ENCODE assay signal across 16 mouse cellular contexts in the genomic region with DNA sequence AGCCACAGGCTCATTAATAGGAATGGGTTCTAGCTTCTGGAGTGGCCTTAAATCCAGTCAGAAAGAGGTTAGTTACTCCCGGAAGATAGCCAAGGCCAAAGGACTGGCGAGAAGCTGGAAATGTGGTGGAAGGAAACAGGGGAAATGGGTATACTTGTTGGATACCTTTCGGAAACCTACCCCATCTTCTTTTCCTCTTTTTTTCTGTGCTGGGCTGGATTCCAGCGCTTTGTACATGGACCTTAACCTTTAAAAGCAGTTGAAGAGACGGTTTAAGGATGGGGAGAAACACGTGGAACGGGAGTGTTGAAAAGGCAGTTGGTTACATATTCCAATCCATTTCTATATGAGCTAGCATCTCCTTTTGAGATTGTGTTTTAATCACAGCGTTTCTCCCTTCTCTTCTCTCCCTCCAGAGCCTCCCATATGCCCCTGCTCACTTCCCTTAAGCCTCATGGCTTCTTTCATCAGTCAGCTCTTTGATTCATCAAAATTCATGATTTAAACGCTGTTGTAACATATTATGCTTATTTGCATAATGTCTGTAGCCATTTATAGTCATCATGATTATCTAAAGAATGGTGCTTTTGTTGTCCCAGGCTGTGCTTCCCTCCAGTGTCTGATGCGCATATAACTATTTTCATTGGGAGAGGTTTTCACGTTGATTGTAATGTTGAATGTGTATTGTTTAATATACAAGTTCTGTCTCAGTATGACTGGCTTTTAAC. TPM values are rescaled to one million over a fixed set of nuclear protein-coding genes. Genes with fewer than 3 reads are reported as not detected.
DNase-seq lines count a peak whose midpoint lies in the region; ATAC-seq lines count a peak whose summit lies in the region.
"Had no signal": no experiment of that assay in that cellular context is flagged by ENCODE, and none has a peak within 500 bp of the region (broad histone marks: within the 10 kb centered on the region; RNA-seq: fewer than 3 reads in every experiment).

No protein-coding gene starts in this region.

- H3K9ac ChIP-seq in kidney, embryonic 16.5 days (replicated peaks; ENCODE audit: low read length): no peak overlapping the region
- no peak overlapping the region for H3K9ac ChIP-seq in midbrain, embryonic 13.5 days (replicated peaks)
- H3K9ac ChIP-seq: lung, embryonic 14.5 days had no signal

- no peak overlapping the region for H3K4me2 ChIP-seq in kidney, embryonic 16.5 days (replicated peaks; ENCODE audit: low read depth, low read length)
- no peak overlapping the region for H3K4me2 ChIP-seq in midbrain, embryonic 13.5 days (replicated peaks)
- H3K4me2 ChIP-seq: lung, embryonic 14.5 days had no signal

- no peaks in the 10 kb centered on the region for H3K27me3 ChIP-seq in kidney, embryonic 16.5 days (ENCODE audit: insufficient read depth, low read length)
- H3K27me3 ChIP-seq in midbrain, embryonic 13.5 days: no peaks in the 10 kb centered on the region
- H3K27me3 ChIP-seq in midbrain, embryonic 10.5 days (ENCODE audit: low read depth, poor library complexity, severe bottlenecking): no peaks in the 10 kb centered on the region
- H3K27me3 ChIP-seq: Patski had no signal

- H3K9me3 ChIP-seq in kidney, embryonic 16.5 days (ENCODE audit: low read length): no peaks in the 10 kb centered on the region
- no peaks in the 10 kb centered on the region for H3K9me3 ChIP-seq in midbrain, embryonic 13.5 days
- H3K9me3 ChIP-seq in midbrain, embryonic 10.5 days (replicated peaks): no peaks in the 10 kb centered on the region
- H3K9me3 ChIP-seq: limb, embryonic 10.5 days had no signal

- WGBS in kidney, embryonic 16.5 days: 85% methylated on average over 11 of the region's 11 CpGs
- WGBS in midbrain, embryonic 13.5 days: 65% methylated on average over 11 of the region's 11 CpGs
- 88% methylated on average over 11 of the region's 11 CpGs for WGBS in midbrain, embryonic 10.5 days

- H3K4me3 ChIP-seq in kidney, embryonic 16.5 days (ENCODE audit: low read length): no peak overlapping the region
- H3K4me3 ChIP-seq in midbrain, embryonic 13.5 days (replicated peaks): no peak overlapping the region
- H3K4me3 ChIP-seq in midbrain, embryonic 10.5 days: no peak overlapping the region
- H3K4me3 ChIP-seq: limb, embryonic 10.5 days had no signal

- no peak overlapping the region for H3K27ac ChIP-seq in kidney, embryonic 16.5 days (ENCODE audit: low read length)
- no peak overlapping the region for H3K27ac ChIP-seq in midbrain, embryonic 13.5 days
- no peak overlapping the region for H3K27ac ChIP-seq in midbrain, embryonic 10.5 days (replicated peaks)

- DNase-seq in adrenal gland, postnatal 14 days: peak; percentile 21
- DNase-seq in adrenal gland, postnatal 25 days: no peak
- DNase-seq in kidney, adult 9 months: peak; percentile 57
- DNase-seq in midbrain, embryonic 10.5 days (ENCODE audit: low spot score): no peak
- DNase-seq in left cerebral cortex, postnatal 10 days (ENCODE audit: extremely low spot score in 1 of 2, low spot score in 2 of 2): no peak
- no peak for DNase-seq in frontal cortex, postnatal 36 days (ENCODE audit: low spot score in 2 of 2)
- DNase-seq: cerebellum, adult 9-11 months; embryo, embryonic 11 days; layer of hippocampus, adult 9-11 months; lung, embryonic 14.5 days; right cerebral cortex, postnatal 4 days had no signal

- no peaks in the 10 kb centered on the region for H3K36me3 ChIP-seq in kidney, embryonic 16.5 days (ENCODE audit: insufficient read depth, low read length)
- no peaks in the 10 kb centered on the region for H3K36me3 ChIP-seq in midbrain, embryonic 13.5 days
- H3K36me3 ChIP-seq in midbrain, embryonic 10.5 days: no peaks in the 10 kb centered on the region
- H3K36me3 ChIP-seq: limb, embryonic 10.5 days had no signal

- H3K4me1 ChIP-seq in kidney, embryonic 16.5 days (ENCODE audit: insufficient read depth, low read length): 0 out of 2 replicates have a peak, but pooled peaks cover 2% of the 10 kb centered on the region
- peaks cover 20% of the 10 kb centered on the region for H3K4me1 ChIP-seq in midbrain, embryonic 13.5 days (replicated peaks)
- H3K4me1 ChIP-seq in midbrain, embryonic 10.5 days: no peaks in the 10 kb centered on the region

- ATAC-seq in kidney, embryonic 16.5 days (ENCODE audit: low FRiP score, low TSS enrichment): no peak
- ATAC-seq in midbrain, embryonic 13.5 days: peak; percentile 59
- ATAC-seq: inflammation-experienced regulatory T-cells, adult 6 months; Patski had no signal

- intact Hi-C loops in left cerebral cortex, postnatal 10 days (cut with DNase I): no loop called here

RNA-seq across cellular contexts. Expression of gene Bmp2k, which starts 18.5 kb away (rescaled TPM):
- 31.6 and 31.9 TPM in 2 replicates for total RNA-seq in adrenal gland, postnatal 14 days (2021)
- total RNA-seq in adrenal gland, postnatal 25 days (2021): 28.8 and 37.2 TPM in 2 replicates
- 7.7 and 8.0 TPM in 2 replicates for polyA plus RNA-seq in kidney, embryonic 16.5 days (2015; fragmentation: Nextera tagmentation; extraction: Ambion mirVana)
- 8.3 and 9.3 TPM in 2 replicates for polyA plus RNA-seq in midbrain, embryonic 13.5 days (2015; fragmentation: Nextera tagmentation; extraction: Ambion mirVana)
- polyA plus RNA-seq in midbrain, embryonic 10.5 days (2016; fragmentation: Nextera tagmentation; extraction: Ambion mirVana): 8.9 and 9.2 TPM in 2 replicates
- 10 to 100 TPM; 14.3 to 14.8 TPM for total RNA-seq in left cerebral cortex, postnatal 10 days (2021)

Comparison
In these comparisons a context has a peak if more than half of its experiments do, and no peak if none do; other contexts are left out.
1. DNase-seq: peak in adrenal gland, postnatal 14 days (single experiment) and kidney, adult 9 months (single experiment); none in adrenal gland, postnatal 25 days (single experiment), midbrain, embryonic 10.5 days (single experiment), left cerebral cortex, postnatal 10 days (0 of 2) and frontal cortex, postnatal 36 days (0 of 2).